Mouse (Mus musculus) intestine, embryonic 15.5 days (tissue): ENCODE results near the gene Asb18. TPM values are rescaled to one million over a fixed set of nuclear protein-coding genes. Genes with fewer than 3 reads are reported as not detected.

Experiments used
- ATAC-seq: fragments of 200-750 bp; cut with Nextera tagmentation; 2 replicates; pipeline ENCODE4 v1.8.0; 2017; ENCODE audit warnings: moderate TSS enrichment, moderate library complexity
- H3K27ac ChIP-seq: fragments of 300-500 bp; sonication (generic); 2 replicates; pipeline ENCODE4 v1.5.1; 2015; ENCODE audit warnings: mild to moderate bottlenecking, inconsistent platforms
- H3K27me3 ChIP-seq: fragments of 300-500 bp; sonication (generic); replicated peaks from 2 replicates; pipeline ENCODE4 v1.6.1; 2015; ENCODE audit warnings: inconsistent platforms
- H3K36me3 ChIP-seq: fragments of 300-500 bp; sonication (generic); 2 replicates; pipeline ENCODE4 v1.6.1; 2015; ENCODE audit warnings: inconsistent platforms
- H3K4me1 ChIP-seq: fragments of 300-500 bp; sonication (generic); replicated peaks from 2 replicates; pipeline ENCODE4 v1.6.1; 2015; ENCODE audit warnings: inconsistent platforms
- H3K4me2 ChIP-seq: fragments of 300-500 bp; sonication (generic); replicated peaks from 2 replicates; pipeline ENCODE4 v1.6.1; 2015; ENCODE audit warnings: mild to moderate bottlenecking, inconsistent platforms
- H3K4me3 ChIP-seq: fragments of 300-500 bp; sonication (generic); replicated peaks from 2 replicates; pipeline ENCODE4 v1.5.1; 2015; ENCODE audit warnings: inconsistent platforms
- H3K9ac ChIP-seq: fragments of 300-500 bp; sonication (generic); 2 replicates; pipeline ENCODE4 v1.6.1; 2015; ENCODE audit warnings: inconsistent platforms
- H3K9me3 ChIP-seq: fragments of 300-500 bp; sonication (generic); 2 replicates; pipeline ENCODE4 v1.6.1; 2016; ENCODE audit warnings: inconsistent platforms
- WGBS: fragments of 180-500 bp; shearing (Covaris S2); methylation state at CpG from one replicate; pipeline ENCODE4 v1.1.7; 2015; 5-methylcytosine and 5-hydroxymethylcytosine counted together
- polyA plus RNA-seq: library from polyadenylated mRNA; unstranded; fragments of >200 nt; fragmentation: Nextera tagmentation; extraction: Ambion mirVana; gene quantifications from 2 replicates; pipeline ENCODE4 v1.2.1, GENCODE M21; 2015

Gene Asb18
- polyA plus RNA-seq, 1 experiment from 2014 or later: not detected

DNA sequence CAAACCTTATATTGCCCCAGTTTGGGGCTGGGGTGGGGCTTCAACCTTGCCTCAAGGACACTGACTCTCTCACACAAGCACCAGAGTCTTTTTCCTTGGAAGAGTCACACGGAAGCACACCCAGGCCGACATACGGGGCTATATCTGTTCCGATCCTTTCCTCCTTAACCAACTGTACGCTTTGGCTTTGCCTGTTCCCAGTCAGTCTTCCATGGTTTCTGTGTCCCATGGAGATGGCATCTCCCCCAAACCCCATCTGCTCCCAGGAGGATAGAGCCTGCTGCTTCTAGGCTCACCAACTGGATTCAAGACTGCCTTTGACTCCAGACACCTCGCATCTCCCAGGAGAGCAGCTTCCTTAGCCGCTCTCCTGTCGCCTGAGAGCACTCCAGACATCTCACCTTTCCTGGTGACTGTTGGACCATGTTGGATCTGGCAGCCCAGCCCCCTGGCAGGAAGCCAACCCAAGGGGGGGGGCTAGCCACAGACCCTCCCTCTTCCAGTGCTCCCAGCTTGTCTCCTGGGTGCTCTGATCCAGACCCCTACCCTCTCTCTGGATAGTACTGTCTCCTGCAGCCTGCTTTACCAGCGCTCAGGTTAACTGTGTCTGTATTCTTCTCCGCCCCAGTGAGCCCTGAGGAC lies 45.3 kb downstream of the Asb18 start:
- Histone ChIP-seq H3K27me3 (peaks cover 42% of the 10 kb centered on the region), H3K9me3 (no peaks in the 10 kb centered on the region), H3K27ac (no peak overlapping the region), H3K4me3 (peak overlapping the region; percentile 56; the same call in 1 of the 2 replicates), H3K36me3 (no peaks in the 10 kb centered on the region), H3K4me1 (peaks cover 3% of the 10 kb centered on the region; the same call in 1 of the 2 replicates), H3K9ac (no peak overlapping the region), H3K4me2 (peak overlapping the region; percentile 98)
- ATAC-seq: no peak
- 46% methylated on average over 10 of the region's 10 CpGs for WGBS

DNA sequence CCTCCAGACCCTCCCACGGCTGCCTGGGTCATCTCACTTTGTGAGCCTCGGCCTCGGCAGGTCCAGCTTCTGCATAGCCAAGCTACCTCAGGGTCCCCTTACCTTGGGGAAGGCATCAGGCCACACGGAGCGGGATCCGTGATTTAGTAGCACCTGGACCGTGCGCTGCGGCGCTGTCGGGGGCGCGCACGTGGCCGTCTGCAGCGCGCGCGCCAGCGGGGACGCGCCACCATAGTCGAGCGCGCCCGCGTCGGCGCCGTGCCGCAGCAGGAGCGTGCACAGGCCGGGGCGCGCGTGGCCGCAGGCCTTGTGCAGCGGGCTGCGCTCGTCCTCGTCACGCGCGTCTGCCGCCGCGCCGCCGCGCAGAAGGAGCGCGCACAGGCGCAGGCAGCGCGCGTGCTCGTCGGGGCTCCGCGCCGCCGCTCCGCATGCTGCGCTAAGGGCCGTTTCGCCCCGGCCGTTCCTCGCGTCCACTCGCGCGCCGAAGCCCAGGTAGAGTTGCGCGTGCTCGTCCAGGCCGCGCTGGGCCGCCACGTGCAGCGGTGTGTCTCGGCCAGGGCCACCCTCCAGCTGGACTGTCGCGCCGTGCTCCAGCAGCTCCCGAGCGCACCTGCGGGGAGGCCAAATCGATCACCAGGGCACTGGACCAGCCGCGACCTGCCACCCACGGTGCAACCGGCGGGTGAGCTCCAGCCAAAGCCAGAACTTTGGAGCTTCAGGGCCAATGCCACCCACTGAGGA lies 46.2 kb downstream of the Asb18 start:
- H3K4me2 ChIP-seq: peak overlapping the region; percentile 98
- under 1% methylated on average over 93 of the region's 95 CpGs for WGBS
- H3K36me3 ChIP-seq: no peaks in the 10 kb centered on the region
- ATAC-seq: peak; percentile 77
- H3K9me3 ChIP-seq: no peaks in the 10 kb centered on the region
- H3K27me3 ChIP-seq: peaks cover 42% of the 10 kb centered on the region
- H3K27ac ChIP-seq: no peak overlapping the region
- peak overlapping the region; percentile 41 for H3K9ac ChIP-seq
- peaks cover 3% of the 10 kb centered on the region; the same call in 1 of the 2 replicates for H3K4me1 ChIP-seq
- peak overlapping the region; percentile 56 for H3K4me3 ChIP-seq

DNA sequence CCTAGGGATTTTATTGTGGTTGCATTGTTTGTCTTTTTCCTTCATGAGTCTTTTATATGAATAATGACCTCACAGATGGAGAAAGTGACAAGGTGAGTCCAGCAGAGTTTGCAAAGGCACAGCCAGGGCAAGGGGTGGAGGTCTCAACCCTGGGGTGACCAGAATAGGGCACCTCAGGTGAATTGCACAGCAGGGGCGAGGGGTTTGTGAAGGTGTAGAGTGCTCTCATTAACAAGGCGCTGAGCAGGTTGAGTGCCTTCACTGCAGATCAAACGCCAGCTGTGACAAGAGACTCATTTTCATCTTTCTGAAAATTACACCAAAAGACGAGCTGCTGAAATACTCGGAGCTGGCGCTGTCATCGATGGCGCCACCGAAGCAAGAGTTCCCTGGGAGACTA lies 46.9 kb downstream of the Asb18 start:
- Histone ChIP-seq H3K36me3 (no peaks in the 10 kb centered on the region), H3K9me3 (no peaks in the 10 kb centered on the region), H3K27ac (no peak overlapping the region), H3K4me2 (peak overlapping the region; percentile 98), H3K9ac (no peak overlapping the region), H3K27me3 (peaks cover 42% of the 10 kb centered on the region), H3K4me1 (peaks cover 3% of the 10 kb centered on the region; the same call in 1 of the 2 replicates), H3K4me3 (0 out of 2 replicates have a peak overlapping the region, but pooled peaks have one; percentile 56)
- ATAC-seq: no peak
- WGBS: 18% methylated on average over 9 of the region's 9 CpGs

DNA sequence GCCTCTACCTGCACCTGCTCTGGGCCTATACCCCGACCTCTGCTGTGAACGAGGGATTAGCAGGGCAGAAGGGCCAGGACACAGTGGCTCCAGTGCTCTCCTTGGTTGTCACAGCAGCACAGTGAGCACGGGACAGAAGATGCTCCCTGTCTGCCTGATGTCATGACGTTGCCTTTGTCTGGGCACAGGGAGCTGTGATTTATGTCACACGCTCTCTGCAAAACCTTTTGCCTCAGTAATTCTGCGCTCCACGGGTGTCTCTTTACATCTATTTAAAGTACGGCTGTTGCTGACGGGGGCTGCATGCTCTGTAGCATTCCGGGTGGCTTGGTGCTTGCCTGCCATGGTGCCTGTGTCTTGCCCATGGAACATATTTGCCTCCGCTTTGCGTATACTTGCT lies 50.0 kb downstream of the Asb18 start:
- H3K4me2 ChIP-seq: no peak overlapping the region
- H3K9me3 ChIP-seq: no peaks in the 10 kb centered on the region
- 72% methylated on average over 12 of the region's 12 CpGs for WGBS
- peaks cover 32% of the 10 kb centered on the region for H3K27me3 ChIP-seq
- no peak overlapping the region for H3K4me3 ChIP-seq
- H3K36me3 ChIP-seq: no peaks in the 10 kb centered on the region
- no peak overlapping the region for H3K9ac ChIP-seq
- no peak overlapping the region for H3K27ac ChIP-seq
- ATAC-seq: no peak
- peaks cover 3% of the 10 kb centered on the region; the same call in 1 of the 2 replicates for H3K4me1 ChIP-seq

DNA sequence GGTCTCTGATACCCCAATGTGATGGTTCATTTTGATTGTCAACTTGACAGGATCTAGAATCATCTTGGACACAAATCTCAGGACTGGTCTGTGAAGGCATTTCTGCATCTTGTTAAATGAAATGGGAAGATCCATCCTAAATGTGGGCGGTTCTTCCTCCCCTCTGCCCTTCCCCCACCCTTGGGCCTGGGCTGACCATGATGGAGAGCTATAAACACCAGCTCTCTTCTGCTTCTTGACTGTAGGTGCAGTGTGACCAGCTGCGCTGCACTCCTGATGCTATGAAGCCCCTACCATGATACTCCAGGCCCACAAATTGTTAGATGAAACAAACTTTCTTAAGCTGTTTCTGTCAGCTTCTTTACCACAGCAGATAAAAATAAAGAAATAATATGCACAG lies 51.2 kb downstream of the Asb18 start:
- Histone ChIP-seq H3K9ac (no peak overlapping the region), H3K27me3 (peaks cover 21% of the 10 kb centered on the region), H3K4me3 (no peak overlapping the region), H3K9me3 (no peaks in the 10 kb centered on the region), H3K4me1 (no peaks in the 10 kb centered on the region), H3K27ac (no peak overlapping the region), H3K4me2 (no peak overlapping the region), H3K36me3 (no peaks in the 10 kb centered on the region)
- WGBS: 81% methylated on average over 2 of the region's 2 CpGs
- ATAC-seq: no peak

DNA sequence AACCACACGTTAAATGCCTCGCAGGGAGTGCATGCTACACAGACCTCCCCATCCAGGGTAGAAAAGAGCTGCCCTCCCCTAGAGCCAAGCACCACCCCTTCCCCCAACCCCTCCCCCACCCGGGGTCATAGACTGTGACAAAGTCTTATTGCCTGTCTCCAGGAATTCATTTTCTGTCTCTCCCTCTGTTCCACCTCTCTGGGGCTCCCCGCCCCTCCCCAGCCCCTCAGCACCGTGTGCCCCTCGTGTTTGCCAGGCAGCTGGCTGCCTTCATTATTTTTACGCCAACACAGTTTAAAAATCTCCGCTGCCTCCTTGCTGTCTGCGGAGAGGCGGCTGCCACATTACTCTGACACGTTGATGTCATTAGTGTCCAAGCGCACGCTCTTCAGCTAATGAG lies 52.4 kb downstream of the Asb18 start:
- 31% methylated on average over 13 of the region's 13 CpGs for WGBS
- H3K9me3 ChIP-seq: no peaks in the 10 kb centered on the region
- H3K9ac ChIP-seq: no peak overlapping the region
- no peaks in the 10 kb centered on the region for H3K4me1 ChIP-seq
- peaks cover 9% of the 10 kb centered on the region; the same call in 1 of the 2 replicates for H3K27me3 ChIP-seq
- H3K4me2 ChIP-seq: no peak overlapping the region
- no peaks in the 10 kb centered on the region for H3K36me3 ChIP-seq
- no peak overlapping the region for H3K27ac ChIP-seq
- H3K4me3 ChIP-seq: no peak overlapping the region
- ATAC-seq: no peak

DNA sequence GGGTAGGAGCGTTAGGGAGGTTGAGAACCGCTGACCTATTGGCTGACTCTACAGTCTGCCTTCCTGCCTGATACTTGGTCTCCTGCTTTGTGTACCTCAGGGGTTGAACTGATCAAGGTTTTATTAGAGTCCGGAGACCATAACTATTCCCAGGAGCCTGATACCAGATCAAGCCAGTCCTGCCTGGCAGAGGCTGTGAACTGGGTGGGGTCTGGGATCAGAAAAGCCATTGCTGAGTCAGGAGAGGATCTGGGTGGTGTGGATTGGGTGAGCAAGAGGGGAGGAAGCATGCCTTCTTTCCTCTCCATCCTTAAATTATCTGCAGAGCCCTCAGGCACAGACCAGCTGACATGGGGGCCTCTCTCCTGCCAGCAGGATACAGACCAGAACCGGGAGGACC lies 55.1 kb downstream of the Asb18 start:
- WGBS: 65% methylated on average over 4 of the region's 4 CpGs
- Histone ChIP-seq H3K9ac (no peak overlapping the region), H3K4me1 (no peaks in the 10 kb centered on the region), H3K36me3 (no peaks in the 10 kb centered on the region), H3K4me2 (no peak overlapping the region), H3K27me3 (0 out of 2 replicates have a peak, but pooled peaks cover 9% of the 10 kb centered on the region), H3K27ac (no peak overlapping the region), H3K4me3 (no peak overlapping the region), H3K9me3 (no peaks in the 10 kb centered on the region)
- ATAC-seq: no peak

DNA sequence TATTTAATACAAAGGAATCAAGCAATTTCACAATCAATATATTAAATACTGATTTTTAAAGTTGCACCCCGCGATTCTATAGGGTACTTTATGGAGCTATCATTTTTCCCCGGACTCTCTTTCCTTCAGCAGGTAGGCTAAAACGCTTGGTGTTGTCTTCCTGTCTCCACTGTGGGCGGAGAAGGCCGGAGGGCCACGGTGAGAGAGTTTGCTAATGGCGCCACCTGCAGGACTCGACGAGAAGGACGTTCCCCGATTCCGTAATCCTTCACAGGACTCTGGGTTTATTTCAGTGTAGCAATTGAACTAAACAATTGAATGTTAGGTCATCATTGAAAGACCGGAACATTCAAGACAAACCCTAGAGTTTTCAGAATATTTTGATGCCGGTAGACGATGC lies 71.3 kb downstream of the Asb18 start:
- 2% methylated on average over 16 of the region's 16 CpGs for whole genome bisulfite sequencing
- Histone ChIP-seq H3K27ac (no peak overlapping the region), H3K36me3 (no peaks in the 10 kb centered on the region), H3K9me3 (no peaks in the 10 kb centered on the region), H3K4me2 (no peak overlapping the region), H3K27me3 (peaks cover 63% of the 10 kb centered on the region), H3K9ac (no peak overlapping the region), H3K4me1 (peaks cover 15% of the 10 kb centered on the region), H3K4me3 (no peak overlapping the region)
- peak; percentile 16; the same call in 1 of the 2 replicates for ATAC-seq

DNA sequence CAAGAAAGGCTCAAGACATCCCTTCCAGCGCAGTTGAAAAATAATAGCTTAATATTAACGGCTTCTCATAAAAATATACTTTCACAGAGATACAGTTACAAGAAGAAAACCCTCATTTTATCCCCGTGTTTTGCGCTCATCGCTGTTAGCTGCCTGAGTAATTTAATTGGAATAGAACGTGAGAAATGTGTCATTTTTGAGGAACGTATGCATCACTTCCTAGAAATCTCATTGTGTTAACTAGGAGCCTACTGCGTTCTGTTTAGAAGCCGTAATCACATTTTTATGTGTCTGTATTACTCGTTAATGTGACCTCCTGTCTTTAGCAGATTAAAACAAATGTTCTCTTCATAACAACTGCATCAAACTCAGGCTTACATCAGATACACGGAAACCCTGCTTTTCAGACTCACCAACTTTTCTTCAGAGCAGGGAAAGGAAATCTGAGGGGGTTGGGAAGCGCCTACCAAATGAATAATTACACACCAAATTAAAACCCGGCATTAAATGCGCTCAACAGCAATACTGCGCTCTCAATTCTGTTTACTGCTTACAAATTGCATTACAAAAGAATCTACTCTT lies 72.0 kb downstream of the Asb18 start:
- Histone ChIP-seq H3K36me3 (no peaks in the 10 kb centered on the region), H3K27ac (no peak overlapping the region), H3K4me2 (peak overlapping the region; percentile 56), H3K4me1 (peaks cover 15% of the 10 kb centered on the region), H3K9ac (no peak overlapping the region), H3K9me3 (no peaks in the 10 kb centered on the region), H3K4me3 (no peak overlapping the region), H3K27me3 (peaks cover 70% of the 10 kb centered on the region)
- no peak for ATAC-seq
- 6% methylated on average over 15 of the region's 15 CpGs for WGBS

DNA sequence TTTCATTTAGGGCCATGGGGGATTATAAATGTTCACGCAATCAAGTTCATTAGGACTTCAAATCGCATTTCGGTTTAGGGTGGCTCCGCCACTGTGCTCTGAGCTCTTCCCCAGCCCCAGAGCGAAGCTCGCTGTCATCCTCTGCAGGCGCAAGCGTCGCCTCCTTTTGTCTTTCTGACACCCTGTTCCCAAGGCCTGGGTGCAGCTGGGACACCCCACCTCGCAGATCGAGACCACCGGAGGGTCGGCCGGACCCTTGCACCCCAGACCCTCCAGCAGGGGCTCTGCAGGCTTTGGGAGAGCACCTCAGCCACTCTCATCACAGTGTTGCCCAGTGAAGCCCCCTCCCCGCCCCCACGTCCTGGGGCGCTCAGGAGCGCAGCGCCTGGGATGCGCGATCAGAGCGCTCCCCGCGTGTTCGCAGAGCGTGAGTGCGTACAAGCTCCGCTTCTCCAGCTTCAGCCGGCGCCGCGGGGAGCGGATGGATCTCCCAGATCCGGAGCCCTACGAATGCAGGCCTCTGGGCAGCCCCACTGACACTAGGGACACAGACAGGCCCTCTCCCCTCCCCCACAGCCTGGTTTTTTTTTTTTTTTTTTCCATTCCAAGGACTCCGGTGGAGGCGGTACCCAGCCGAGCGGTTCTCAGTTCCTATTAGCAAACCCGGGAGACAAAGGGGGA lies 72.6 kb downstream of the Asb18 start:
- H3K4me3 ChIP-seq: peak overlapping the region; percentile 22
- no peak overlapping the region for H3K27ac ChIP-seq

DNA sequence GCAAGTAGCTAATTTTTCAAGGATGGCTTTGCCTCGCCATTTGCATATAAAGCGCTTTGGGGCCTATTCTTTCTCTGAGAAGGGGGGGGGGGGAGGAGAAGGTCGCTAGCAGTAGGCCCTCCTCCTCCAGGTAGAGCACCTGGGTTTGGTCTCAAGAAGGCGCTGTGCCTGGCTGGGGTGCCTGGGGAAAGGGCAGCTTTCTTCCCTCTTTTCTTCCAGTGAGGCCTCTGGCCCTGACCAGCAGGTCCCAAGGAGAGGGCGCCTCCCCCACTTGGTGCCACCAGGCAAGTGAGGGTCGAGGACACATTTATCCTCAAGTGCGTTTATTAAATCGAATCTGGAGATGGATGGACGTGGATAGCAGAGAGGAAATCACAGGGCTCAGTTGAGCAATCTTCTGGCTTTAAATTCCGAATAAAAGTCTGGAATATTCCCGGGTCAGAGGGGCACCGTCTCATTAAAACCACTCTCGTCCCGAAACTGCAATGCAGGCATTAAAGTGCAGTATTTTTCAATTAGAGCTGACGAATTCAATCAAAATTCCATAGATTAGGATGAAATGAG lies 73.4 kb downstream of the Asb18 start:
- Histone ChIP-seq H3K9ac (no peak overlapping the region), H3K9me3 (no peaks in the 10 kb centered on the region), H3K27me3 (peaks cover 82% of the 10 kb centered on the region), H3K4me3 (no peak overlapping the region), H3K36me3 (no peaks in the 10 kb centered on the region), H3K4me2 (no peak overlapping the region), H3K4me1 (peaks cover 15% of the 10 kb centered on the region), H3K27ac (no peak overlapping the region)
- ATAC-seq: no peak
- WGBS: 19% methylated on average over 15 of the region's 15 CpGs

More for the DNA sequence above, 72.6 kb downstream of the Asb18 start:
- WGBS: under 1% methylated on average over 40 of the region's 40 CpGs
- Histone ChIP-seq H3K9ac (no peak overlapping the region), H3K36me3 (no peaks in the 10 kb centered on the region), H3K4me1 (peaks cover 15% of the 10 kb centered on the region), H3K9me3 (no peaks in the 10 kb centered on the region), H3K27me3 (peaks cover 76% of the 10 kb centered on the region), H3K4me2 (peak overlapping the region; percentile 56)
- ATAC-seq: no peak
